Mouse (Mus musculus): ENCODE data around the gene Sugct. TPM values are rescaled to one million over a fixed set of nuclear protein-coding genes. Genes with fewer than 3 reads are reported as not detected.
A peak's percentile ranks its signal among the peaks of the same experiment; 100 is the strongest.
"Not testable (repeated sequence)": the region's sequence is repeated elsewhere in the genome, so short reads cannot be mapped to it uniquely, and the experiment has no call there.

Gene Sugct
- polyA plus RNA-seq, 1 experiment = 1.0 TPM

DNA sequence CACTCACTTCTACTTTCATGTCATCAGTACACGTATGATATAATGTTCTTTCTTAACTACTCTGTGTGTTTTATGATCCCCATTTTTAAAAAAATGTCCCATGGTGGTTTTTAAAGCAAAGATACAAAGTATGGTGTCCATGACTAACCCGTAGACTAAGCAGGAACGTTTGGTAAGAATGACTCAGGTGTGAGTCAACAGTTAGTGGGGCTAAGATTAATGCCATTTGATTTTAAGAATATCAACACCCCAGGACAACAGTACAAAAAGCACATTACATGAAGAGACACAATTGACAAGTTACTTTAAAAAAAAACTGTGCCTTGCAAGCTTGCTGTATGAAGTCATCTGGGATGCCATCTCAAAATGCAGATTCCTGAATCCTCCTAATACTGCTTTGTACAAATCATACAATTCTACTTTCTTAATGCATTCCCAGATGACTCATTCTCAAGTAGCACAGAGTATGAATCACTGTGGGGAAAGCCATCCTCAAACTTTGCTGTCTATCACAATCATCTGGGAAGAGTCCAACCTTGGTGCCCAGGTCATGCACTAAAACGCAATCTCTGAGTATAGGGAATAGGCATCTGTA lies 184.1 kb downstream of the Sugct start:
- no peak for TF ChIP-seq E2F4 (IDR thresholded peaks at IDR 0.05; ENCODE audit: insufficient read depth)
- TF ChIP-seq MYOG (IDR thresholded peaks at IDR 0.05; ENCODE audit: control insufficient read depth in 1 of 3, insufficient read depth in 1 of 3, insufficient read length in 2 of 3, low read depth in 2 of 3) = no peak
- 0 out of 2 replicates have a peak, but pooled peaks have one; percentile 1 for TF ChIP-seq CEBPB (IDR thresholded peaks at IDR 0.05; ENCODE audit: insufficient read depth, poor library complexity, severe bottlenecking)
- TF ChIP-seq SRF (IDR thresholded peaks at IDR 0.05; ENCODE audit: control insufficient read depth, insufficient read length, low read depth) = no peak
- TF ChIP-seq TCF3 (IDR thresholded peaks at IDR 0.05; ENCODE audit: insufficient read length, low read depth) = no peak
- H3K36me3 ChIP-seq (ENCODE audit: control insufficient read depth, insufficient read depth) = no peaks in the 10 kb centered on the region
- H3K79me2 ChIP-seq (ENCODE audit: control insufficient read depth, insufficient read depth) = no peaks in the 10 kb centered on the region
- H3K4me3 ChIP-seq = no peak overlapping the region
- H3ac ChIP-seq (ENCODE audit: control insufficient read depth, insufficient read length) = no peak overlapping the region
- H3K4me2 ChIP-seq (ENCODE audit: low read depth) = peak overlapping the region; percentile 48
- H3K27me3 ChIP-seq (ENCODE audit: control insufficient read depth, insufficient read depth, insufficient read length) = no peaks in the 10 kb centered on the region

DNA sequence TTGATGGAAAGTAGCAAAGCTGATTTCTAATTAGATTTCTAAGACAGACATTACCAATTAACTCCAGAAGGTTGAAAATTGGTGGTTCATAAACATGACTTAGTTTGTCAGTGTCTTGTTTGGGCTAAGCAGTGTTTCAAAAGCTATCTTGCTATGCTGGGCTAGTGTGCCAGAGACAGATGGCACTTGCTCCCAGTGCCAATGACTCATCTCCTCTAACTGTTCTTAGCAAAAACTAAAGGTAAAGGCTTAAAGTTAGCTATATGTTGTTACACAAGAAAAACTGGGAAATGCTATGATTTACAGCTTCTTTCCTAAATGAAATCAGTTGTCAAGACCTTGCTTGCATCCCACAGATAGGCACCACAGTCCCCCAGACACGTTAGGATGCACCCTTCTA lies 200.4 kb downstream of the Sugct start:
- Histone ChIP-seq H3ac (ENCODE audit: control insufficient read depth, insufficient read length) (no peak overlapping the region), H3K36me3 (ENCODE audit: control insufficient read depth, insufficient read depth) (no peaks in the 10 kb centered on the region), H3K27me3 (ENCODE audit: control insufficient read depth, insufficient read depth, insufficient read length) (no peaks in the 10 kb centered on the region), H3K4me3 (no peak overlapping the region), H3K4me2 (ENCODE audit: low read depth) (no peak overlapping the region), H3K79me2 (ENCODE audit: control insufficient read depth, insufficient read depth) (no peaks in the 10 kb centered on the region)
- TF ChIP-seq MYOD1 (IDR thresholded peaks at IDR 0.05; ENCODE audit: control insufficient read depth in 1 of 3, insufficient read length in 2 of 3, low read depth in 2 of 3) (no peak), POLR2AphosphoS2 (IDR thresholded peaks at IDR 0.05; ENCODE audit: insufficient read length, low read depth) (no peak), MAX (IDR thresholded peaks at IDR 0.05; ENCODE audit: low read depth) (no peak), TCF12 (IDR thresholded peaks at IDR 0.05; ENCODE audit: insufficient read depth, poor library complexity, severe bottlenecking) (no peak), MYOG (IDR thresholded peaks at IDR 0.05; ENCODE audit: control insufficient read depth in 1 of 3, insufficient read depth in 1 of 3, insufficient read length in 2 of 3, low read depth in 2 of 3) (no peak), REST (IDR thresholded peaks at IDR 0.05; ENCODE audit: insufficient read depth, insufficient read length) (no peak), SRF (IDR thresholded peaks at IDR 0.05; ENCODE audit: control insufficient read depth, insufficient read length, low read depth) (no peak), TCF3 (IDR thresholded peaks at IDR 0.05; ENCODE audit: insufficient read length, low read depth) (no peak)

DNA sequence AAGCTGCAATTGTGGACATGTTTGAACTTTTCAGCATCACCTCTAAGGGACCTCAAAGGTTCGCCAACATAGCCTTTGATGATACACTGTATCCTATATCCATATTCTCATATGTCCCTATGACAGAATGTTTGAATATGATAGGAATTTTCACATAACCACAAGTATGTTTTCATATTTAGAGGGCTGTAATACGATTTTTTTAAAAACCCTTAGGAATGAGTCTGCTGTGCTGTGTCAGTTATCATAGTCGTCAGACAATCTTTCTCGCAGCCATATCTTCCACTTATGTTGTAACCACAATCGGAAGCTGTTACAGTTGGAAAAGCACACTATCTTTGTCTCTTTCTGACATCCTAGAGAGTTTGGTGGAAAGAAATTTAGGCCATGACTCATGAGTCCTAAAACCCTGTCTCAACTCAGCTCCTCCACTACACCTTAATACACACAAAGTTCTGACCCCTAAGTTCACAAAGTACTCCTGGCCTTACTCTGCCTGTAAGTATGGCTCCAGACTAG lies 201.2 kb downstream of the Sugct start:
- H3ac ChIP-seq (ENCODE audit: control insufficient read depth, insufficient read length) = no peak overlapping the region
- H3K4me2 ChIP-seq (ENCODE audit: low read depth) = peak overlapping the region; percentile 8
- no peaks in the 10 kb centered on the region for H3K79me2 ChIP-seq (ENCODE audit: control insufficient read depth, insufficient read depth)
- H3K36me3 ChIP-seq (ENCODE audit: control insufficient read depth, insufficient read depth) = no peaks in the 10 kb centered on the region
- no peak overlapping the region for H3K4me3 ChIP-seq
- TF ChIP-seq CEBPB (IDR thresholded peaks at IDR 0.05; ENCODE audit: insufficient read depth, poor library complexity, severe bottlenecking) (peak; percentile 46; the same call in 1 of the 2 replicates), E2F4 (IDR thresholded peaks at IDR 0.05; ENCODE audit: insufficient read depth) (no peak)
- no peaks in the 10 kb centered on the region for H3K27me3 ChIP-seq (ENCODE audit: control insufficient read depth, insufficient read depth, insufficient read length)

DNA sequence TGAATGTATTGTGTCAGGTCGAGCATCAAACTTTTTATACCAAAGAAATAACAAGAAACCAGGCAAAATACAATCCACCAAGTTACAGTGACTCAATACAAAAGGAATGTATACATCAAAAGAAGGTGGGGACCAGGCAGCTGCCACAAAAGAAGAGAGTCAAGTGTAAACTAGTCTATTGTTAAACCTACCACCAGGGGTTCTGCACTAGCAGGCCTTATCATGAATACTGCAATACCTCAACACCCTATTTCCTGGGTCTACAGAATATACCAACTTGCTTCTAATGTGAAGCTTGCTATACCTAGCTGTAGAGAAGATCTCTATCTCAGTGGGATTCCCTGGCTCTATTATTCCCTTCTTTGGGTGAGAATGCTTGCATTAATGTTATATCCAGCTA lies 237.4 kb downstream of the Sugct start:
- not testable (repeated sequence) for H3K27me3 ChIP-seq (ENCODE audit: control insufficient read depth, insufficient read depth, insufficient read length); H3K36me3 ChIP-seq (ENCODE audit: control insufficient read depth, insufficient read depth); H3ac ChIP-seq (ENCODE audit: control insufficient read depth, insufficient read length); H3K79me2 ChIP-seq (ENCODE audit: control insufficient read depth, insufficient read depth); H3K4me2 ChIP-seq (ENCODE audit: low read depth); H3K4me3 ChIP-seq

DNA sequence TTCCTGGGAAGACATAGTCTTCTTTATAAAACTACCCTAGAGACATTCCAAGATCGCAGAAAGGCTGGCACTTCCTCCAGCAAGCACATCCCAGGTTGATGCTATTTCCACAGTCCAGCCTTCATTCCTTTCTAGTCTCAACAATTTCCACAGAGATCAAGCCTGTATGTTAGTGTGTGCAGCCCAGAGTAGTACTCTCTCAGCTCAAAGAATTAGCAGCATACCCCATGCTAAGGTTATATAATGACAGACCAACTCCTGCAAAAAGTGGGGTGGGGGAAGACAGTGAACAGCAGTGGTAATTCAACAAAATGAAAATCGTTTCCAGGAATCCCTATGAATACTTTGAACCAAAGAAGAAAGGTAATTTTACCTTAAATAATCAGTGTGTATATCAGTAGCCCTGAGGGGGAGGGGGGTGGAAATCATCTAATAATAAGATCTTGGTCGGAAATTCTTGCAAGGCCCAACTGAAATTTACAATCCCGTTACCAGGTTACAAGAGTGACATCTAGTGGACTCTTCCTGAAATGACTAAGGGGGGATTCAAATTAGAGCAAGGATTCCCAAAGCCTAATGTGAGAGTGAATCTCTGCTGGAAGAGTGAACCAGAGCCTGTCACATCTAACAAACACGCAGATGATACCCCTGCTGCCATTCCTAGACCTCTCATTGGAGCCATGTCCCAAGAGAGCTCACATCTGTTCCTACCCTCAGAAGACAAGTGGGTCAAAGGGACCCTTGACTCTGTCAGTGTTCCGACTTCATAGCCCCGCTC lies 263.0 kb downstream of the Sugct start:
- H3K4me3 ChIP-seq = no peak overlapping the region
- H3K4me2 ChIP-seq (ENCODE audit: low read depth) = no peak overlapping the region
- H3K79me2 ChIP-seq (ENCODE audit: control insufficient read depth, insufficient read depth) = no peaks in the 10 kb centered on the region
- no peak for TF ChIP-seq USF1 (IDR thresholded peaks at IDR 0.05; ENCODE audit: low read depth)
- TF ChIP-seq TCF3 (IDR thresholded peaks at IDR 0.05; ENCODE audit: insufficient read length, low read depth) = no peak
- no peak for TF ChIP-seq E2F4 (IDR thresholded peaks at IDR 0.05; ENCODE audit: insufficient read depth)
- no peak for TF ChIP-seq REST (IDR thresholded peaks at IDR 0.05; ENCODE audit: insufficient read depth, insufficient read length)
- no peak for TF ChIP-seq MYOD1 (IDR thresholded peaks at IDR 0.05; ENCODE audit: control insufficient read depth in 1 of 3, insufficient read length in 2 of 3, low read depth in 2 of 3)
- TF ChIP-seq TCF12 (IDR thresholded peaks at IDR 0.05; ENCODE audit: insufficient read depth, poor library complexity, severe bottlenecking) = no peak
- no peak for TF ChIP-seq POLR2AphosphoS2 (IDR thresholded peaks at IDR 0.05; ENCODE audit: insufficient read length, low read depth)
- no peak for TF ChIP-seq MAX (IDR thresholded peaks at IDR 0.05; ENCODE audit: low read depth)
- TF ChIP-seq SRF (IDR thresholded peaks at IDR 0.05; ENCODE audit: control insufficient read depth, insufficient read length, low read depth) = no peak
- no peak for TF ChIP-seq CEBPB (IDR thresholded peaks at IDR 0.05; ENCODE audit: insufficient read depth, poor library complexity, severe bottlenecking)
- no peak for TF ChIP-seq MYOG (IDR thresholded peaks at IDR 0.05; ENCODE audit: control insufficient read depth in 1 of 3, insufficient read depth in 1 of 3, insufficient read length in 2 of 3, low read depth in 2 of 3)
- no peak overlapping the region for H3ac ChIP-seq (ENCODE audit: control insufficient read depth, insufficient read length)
- no peaks in the 10 kb centered on the region for H3K36me3 ChIP-seq (ENCODE audit: control insufficient read depth, insufficient read depth)
- H3K27me3 ChIP-seq (ENCODE audit: control insufficient read depth, insufficient read depth, insufficient read length) = no peaks in the 10 kb centered on the region
